Mouse (Mus musculus) liver, postnatal 0 days (tissue): ENCODE data around the gene Adam12.

ENCODE experiments used
- CTCF ChIP-seq: sonication (generic); IDR thresholded peaks from 2 replicates; pipeline ENCODE4 v1.5.1; 2016; ENCODE audit warnings: antibody characterized with exemption, low read depth
- EP300 ChIP-seq: IDR thresholded peaks from 2 replicates; pipeline ENCODE4 v1.6.1; 2016; ENCODE audit warnings: antibody characterized with exemption, low read depth, mild to moderate bottlenecking

- TF ChIP-seq CTCF = no peak
- TF ChIP-seq EP300 = no peak
Measured at GRCm38 (mm10) chr7:134151330-134151729, 80.6 kb downstream of the Adam12 start.
